Mouse (Mus musculus) lung, postnatal 0 days (tissue): ENCODE data around the gene Gm20388.

Experiments
- CTCF ChIP-seq: IDR thresholded peaks from 2 replicates; pipeline ENCODE4 v1.5.1; 2016; ENCODE audit warnings: antibody characterized with exemption, mild to moderate bottlenecking
- EP300 ChIP-seq: IDR thresholded peaks from 2 replicates; pipeline ENCODE4 v1.6.1; 2016; ENCODE audit warnings: antibody characterized with exemption, mild to moderate bottlenecking, control low read depth

DNA sequence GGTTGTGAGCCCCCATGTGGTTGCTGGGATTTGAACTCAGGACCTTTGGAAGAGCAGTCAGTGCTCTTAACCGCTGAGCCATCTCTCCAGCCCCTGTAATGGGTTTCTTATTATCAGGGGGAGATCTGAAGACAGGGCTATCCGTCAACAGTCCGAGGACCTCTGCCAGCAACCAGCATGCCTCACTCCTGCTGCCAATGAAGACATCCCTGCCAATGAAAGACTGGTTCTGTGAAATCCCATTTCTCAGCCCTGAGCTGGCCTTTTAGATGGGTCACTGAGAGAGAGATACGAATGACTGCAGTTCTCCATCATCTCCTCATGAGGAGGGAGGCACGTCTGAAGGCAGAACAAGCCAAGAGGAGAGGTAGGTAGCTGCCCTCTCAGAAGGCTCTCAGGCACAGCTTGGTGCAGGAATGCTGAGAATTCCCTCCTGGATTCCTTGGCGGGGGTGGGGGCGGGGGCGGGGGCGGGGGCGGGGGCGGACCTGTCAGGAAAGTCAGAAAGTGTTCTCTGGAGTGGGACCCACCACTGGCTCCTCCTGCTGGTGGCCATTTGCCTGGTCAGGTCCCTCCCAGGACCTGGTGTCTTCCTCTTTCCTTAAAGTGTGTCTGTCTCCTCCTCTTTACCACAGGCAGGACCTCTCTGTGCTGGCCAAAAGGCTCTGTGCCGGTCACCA lies 2648.2 kb downstream of the Gm20388 start:
- no peak for TF ChIP-seq EP300
- peak; percentile 50 for TF ChIP-seq CTCF
